ENCODE assay signal across 17 mouse cellular contexts in genomic region chr10:56094586-56094985, GRCm38 (mm10).
"Had no signal": no experiment of that assay in that cellular context is flagged by ENCODE, and none has a peak within 500 bp of the region (broad histone marks: within the 10 kb centered on the region; RNA-seq: fewer than 3 reads in every experiment).

No protein-coding gene starts in this region.

- H3K4me2 ChIP-seq: intestine, embryonic 15.5 days; kidney, embryonic 15.5 days; liver, embryonic 13.5 days; stomach, embryonic 15.5 days had no signal

- H3K27ac ChIP-seq: intestine, embryonic 15.5 days; kidney, embryonic 15.5 days; left cerebral cortex, adult 2 months; liver, embryonic 13.5 days; midbrain, embryonic 10.5 days; stomach, embryonic 15.5 days had no signal

- ATAC-seq: intestine, embryonic 15.5 days had no signal

- H3K4me3 ChIP-seq: intestine, embryonic 15.5 days; kidney, embryonic 15.5 days; left cerebral cortex, adult 2 months; liver, embryonic 13.5 days; midbrain, embryonic 10.5 days; stomach, embryonic 15.5 days had no signal

- H3K9me3 ChIP-seq: intestine, embryonic 15.5 days; kidney, embryonic 15.5 days; liver, embryonic 13.5 days; midbrain, embryonic 10.5 days; stomach, embryonic 15.5 days had no signal

- H3K36me3 ChIP-seq: intestine, embryonic 15.5 days; kidney, embryonic 15.5 days; liver, embryonic 13.5 days; midbrain, embryonic 10.5 days; stomach, embryonic 15.5 days had no signal

- H3K4me1 ChIP-seq: intestine, embryonic 15.5 days; kidney, embryonic 15.5 days; liver, embryonic 13.5 days; midbrain, embryonic 10.5 days; stomach, embryonic 15.5 days had no signal

- H3K27me3 ChIP-seq: intestine, embryonic 15.5 days; kidney, embryonic 15.5 days; liver, embryonic 13.5 days; stomach, embryonic 15.5 days had no signal

- H3K9ac ChIP-seq: intestine, embryonic 15.5 days; kidney, embryonic 15.5 days; liver, embryonic 13.5 days; stomach, embryonic 15.5 days had no signal

- DNase-seq: kidney, adult 11 months; kidney, adult 8-10 months; kidney, postnatal 10 days; kidney, postnatal 36 days; layer of hippocampus, postnatal 36 days; liver, embryonic 13.5 days; lung, adult 2 months; lung, postnatal 14 days; lung, postnatal 4 days; right cerebral cortex, postnatal 25 days; spleen, adult 18-20 months; thymus, postnatal 25 days had no signal
